Mouse (Mus musculus): ENCODE measurements around the gene Cabin1. TPM values are rescaled to one million over a fixed set of nuclear protein-coding genes. Genes with fewer than 3 reads are reported as not detected.

The Cabin1 gene
- total RNA-seq, 1 experiment from 2014 or later: 40.7 TPM

DNA sequence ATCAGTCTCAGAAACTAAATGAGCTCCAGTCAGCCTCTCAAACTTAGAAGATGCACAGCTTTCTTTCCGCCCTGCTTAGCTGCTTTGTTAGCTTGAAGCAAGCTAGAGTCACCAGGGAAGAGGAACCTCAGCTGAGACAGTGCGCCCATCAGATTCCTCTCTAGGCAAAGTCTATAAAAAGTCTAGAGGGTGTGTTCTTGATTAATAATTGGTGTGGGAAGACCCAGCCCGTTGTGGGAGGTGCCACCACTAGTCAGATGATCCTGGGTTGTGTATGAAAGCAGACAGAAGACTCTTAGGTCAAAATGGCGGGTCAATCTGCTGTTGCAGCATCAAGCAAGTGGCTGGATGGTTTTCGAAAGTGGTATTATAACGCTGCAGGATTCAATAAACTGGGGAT, 2.7 kb upstream of the Cabin1 start:
- DNase-seq: no peak

DNA sequence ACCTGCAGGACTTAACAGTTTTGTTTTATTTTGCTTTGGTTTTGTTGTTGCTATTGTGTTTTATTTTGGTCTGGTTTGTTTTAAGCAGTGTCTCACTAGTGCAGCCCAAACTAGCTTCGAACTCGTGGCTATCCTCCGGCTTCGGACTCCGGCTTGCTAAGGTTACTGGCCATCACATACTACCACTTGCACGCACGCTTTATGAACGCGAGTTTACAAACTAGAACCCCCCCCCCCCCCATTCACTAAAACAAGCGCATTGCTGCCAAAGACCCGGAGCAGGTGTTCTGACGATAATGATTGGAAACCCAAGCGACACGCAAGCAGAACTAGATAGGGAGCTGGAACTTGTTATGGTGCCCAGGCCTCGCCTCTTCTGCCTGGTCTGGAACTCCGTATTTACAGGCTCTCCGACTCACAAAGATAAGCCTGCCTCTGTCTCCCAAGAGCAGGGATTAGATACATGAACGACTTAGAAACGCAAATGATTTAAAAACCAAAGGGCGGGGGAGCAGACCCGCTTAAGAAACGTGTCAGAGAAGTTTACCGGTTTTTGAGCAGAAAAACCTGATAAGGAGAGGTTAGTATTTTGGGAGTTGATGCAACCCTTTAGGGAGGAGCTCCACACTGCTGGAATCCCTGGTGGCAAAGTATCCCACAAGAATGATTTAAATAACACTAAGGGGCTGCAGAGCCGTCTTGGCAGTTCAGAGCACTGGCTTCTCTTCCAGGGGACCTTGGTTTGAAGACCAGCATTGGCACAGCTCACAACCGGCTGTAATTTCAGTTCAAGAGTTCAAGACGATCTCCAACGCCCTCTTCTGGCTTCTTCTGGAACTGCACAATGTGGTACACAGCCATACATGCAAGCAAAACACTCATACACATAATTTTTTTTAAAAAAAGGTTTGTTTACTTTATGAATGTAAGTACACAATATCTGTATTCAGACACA, 655 bp upstream of the Cabin1 start:
- DNase-seq: peak; percentile 58

DNA sequence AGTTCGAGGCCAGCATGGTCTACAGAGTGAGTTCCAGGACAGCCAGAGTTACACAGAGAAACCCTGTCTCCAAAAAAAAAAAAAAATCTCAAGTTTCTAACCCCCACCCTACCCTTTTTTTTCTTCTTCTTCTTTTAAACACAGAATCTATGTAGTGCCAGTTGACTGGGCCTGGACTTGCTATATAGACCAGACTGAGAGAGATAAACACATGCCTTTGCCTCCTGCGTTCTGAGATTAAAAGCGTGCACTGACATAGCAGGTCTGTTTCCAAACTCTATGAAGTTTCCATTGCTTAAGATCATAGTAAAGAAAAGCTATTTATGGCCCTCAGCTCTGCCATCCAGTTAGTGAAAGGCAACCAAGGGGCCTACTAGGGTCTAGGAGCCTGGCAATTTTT, 1.7 kb downstream of the Cabin1 start:
- no peak for DNase-seq

DNA sequence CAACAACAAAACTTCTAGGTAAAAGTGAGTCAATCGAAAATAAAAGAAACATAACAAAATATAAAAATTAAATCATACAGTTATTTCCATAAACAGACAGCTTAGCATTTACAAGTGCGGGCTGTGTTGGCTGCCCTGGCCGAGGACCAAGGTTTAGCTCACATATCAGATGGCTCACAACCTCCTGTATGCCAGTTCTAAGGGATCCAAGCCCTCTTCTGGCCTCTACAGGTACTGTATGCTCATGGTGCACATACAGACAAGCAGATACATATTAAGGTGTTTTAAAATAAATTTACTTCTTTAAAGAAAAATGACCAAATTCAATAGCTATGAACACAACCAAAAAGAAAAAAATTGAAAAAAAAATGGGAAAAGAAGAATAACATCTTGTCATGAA, 3.8 kb downstream of the Cabin1 start:
- DNase-seq: no peak

DNA sequence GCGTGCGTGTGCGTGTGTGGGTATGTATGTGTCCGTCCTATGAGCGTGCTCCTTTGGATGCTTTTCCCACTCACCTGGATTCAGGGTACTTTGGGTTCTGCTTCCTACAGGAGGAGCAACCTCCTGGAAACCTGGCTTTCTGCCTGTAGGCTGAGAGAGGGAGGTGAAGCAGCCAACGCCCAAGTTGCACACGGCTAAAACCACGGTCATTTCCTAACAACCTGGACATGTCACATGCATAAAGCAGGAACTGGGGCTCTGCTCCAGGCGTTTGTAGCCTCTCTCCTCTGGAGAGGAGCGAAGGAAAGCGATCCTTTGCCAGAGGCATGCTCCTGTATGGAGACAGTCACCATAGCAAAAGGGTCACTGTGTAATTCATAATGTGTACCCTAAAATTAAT, 7.4 kb downstream of the Cabin1 start:
- DNase-seq: no peak

DNA sequence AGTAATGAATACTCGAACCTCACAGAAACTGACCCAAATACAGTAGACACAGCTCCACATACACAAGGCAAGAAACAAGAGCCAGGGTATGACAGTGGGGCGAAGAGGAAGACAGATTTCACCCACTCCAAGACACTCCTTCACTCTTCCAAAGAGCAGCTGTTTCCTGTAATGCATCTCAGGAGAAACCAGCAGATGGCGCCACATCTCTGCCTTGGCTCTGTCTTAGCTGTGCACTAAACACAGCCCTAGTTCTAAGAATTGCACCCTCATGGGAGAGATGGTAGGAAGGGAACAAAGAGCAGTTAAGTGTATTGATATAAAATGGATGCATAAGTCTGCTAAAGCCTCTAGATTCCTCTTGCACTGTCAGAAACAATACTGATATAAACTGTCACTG, 20.1 kb downstream of the Cabin1 start:
- DNase-seq: peak; percentile 80

DNA sequence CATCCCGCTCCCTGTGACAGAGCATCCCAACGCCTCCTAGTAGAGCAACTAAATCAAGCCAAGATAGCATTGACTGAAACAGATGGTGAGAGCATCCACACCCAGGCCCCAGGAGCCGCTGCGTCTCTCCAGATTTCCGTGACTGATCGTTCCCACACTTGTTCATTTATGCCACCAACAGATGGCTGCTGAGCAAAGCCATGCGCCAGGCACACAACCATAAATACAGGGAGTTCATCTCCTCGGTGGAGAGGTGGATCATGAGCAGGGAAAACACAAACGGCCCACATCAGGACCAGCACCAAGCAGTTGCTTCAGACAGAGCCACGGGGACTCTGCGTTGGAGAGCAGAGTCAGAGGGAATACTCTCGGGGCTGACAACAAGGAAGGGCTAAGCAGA, 20.8 kb downstream of the Cabin1 start:
- DNase-seq: no peak

DNA sequence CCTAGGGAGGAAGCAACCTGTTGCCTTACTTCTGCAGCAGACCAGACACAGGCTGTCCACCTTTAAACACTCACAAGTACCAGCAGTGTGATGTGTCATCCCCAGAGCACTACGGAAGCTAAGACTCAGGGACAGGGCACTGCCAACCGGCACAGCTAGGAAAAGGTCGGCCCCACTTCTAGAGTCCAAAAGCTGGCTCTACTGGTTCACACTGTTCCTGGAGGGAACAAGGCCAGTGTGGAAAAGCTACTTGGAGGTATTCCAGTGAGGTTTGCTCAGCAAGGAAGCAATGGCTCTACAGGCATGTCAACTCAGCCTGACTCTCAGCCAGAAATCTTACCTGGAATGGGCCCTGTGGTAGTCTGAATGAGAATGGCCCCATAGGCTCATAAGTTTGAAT, 23.3 kb downstream of the Cabin1 start:
- no peak for DNase-seq

DNA sequence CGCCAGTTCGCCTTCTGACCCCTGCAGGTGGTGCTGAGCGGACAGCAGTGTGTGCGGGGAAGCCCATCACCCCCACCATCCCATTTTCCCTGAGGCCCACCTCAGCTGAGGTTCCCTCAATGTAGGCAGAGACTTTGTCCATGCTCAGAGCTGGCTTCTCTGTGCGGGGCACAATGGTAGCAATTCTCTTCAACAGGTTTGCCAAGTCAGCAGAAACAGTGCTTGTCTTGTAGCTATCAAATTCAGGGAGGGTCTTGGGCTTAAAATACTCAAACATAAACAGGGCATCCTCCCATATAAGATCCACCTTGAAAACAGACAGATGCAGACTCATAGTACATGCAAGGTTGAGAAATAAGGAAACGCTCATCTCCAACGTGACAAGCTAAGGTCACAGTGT, 38.7 kb downstream of the Cabin1 start:
- DNase-seq: no peak

DNA sequence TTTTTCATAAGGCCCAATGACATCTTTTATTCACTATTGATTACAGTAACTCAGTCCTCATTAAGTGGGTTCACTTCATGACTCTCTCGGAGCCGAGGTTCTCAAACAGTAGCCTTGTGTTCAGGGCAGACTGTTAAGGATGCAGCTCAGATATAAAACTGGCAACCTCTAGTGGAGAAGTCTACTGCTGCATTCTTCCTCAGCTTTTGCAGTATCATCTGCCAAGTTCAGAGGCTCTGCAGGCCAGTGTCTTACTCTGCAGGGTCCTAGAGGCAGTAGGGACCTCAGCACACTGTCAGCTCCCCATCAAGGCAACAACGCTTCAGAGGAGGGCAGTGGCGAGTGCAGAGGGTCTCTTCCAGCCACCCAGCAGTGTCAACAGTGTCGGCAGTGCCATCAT, 43.9 kb downstream of the Cabin1 start:
- DNase-seq: no peak

DNA sequence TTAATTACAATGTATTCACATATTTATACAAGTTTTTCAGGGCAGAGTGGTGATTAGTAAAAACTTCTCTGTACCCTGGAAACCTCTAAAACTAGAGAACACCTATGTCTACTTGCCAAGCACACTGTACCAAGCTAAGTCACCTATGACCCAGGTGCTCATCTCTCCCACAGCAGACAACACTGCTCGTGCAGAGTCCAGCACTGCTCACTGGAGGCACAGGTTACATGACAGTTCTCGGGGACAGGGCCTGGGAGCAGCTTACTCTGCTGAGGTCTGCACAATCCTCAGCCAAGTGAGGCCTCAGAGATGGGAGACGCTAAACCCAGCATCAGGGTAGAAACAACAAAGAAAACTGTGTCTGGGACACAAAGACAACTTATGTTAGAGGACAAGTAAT, 49.3 kb downstream of the Cabin1 start:
- no peak for DNase-seq

DNA sequence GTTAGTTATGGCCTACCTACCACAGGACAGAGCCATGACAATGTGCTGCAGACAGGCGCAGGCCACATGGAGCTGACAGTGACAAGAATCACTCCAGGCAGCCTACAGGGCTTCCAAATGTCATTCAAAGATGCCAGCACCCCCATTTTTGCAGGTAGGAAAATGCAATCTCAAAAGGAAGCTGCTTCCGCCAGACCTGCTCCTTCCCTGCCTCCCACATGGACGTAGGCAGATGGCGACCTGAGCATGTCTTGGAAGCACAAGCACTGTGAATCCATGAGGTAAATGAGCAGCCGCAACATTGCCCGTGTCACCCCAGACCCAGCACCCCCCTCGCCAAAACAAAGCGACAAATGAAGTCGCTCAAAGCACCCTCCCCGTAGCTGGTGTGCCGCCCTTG, 51.1 kb downstream of the Cabin1 start:
- DNase-seq: no peak

DNA sequence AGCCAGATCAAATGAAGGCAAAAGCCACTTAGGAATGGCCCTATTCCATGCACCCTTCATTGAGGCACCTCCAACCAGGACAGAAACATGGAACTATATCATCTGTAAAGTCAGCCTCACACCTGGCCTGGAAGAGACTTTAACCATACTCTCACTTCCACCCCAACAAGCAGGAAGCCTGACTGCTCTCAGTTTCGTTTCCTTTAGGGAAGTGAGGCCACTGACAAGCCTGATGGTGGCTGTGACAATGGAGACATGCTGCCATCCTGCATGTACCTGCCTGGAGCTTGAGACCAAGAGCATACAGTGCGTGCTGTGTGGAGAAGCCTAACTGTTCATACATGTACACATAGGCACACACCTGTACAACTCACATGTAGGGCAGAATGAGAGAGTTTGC, 53.9 kb downstream of the Cabin1 start:
- no peak for DNase-seq

DNA sequence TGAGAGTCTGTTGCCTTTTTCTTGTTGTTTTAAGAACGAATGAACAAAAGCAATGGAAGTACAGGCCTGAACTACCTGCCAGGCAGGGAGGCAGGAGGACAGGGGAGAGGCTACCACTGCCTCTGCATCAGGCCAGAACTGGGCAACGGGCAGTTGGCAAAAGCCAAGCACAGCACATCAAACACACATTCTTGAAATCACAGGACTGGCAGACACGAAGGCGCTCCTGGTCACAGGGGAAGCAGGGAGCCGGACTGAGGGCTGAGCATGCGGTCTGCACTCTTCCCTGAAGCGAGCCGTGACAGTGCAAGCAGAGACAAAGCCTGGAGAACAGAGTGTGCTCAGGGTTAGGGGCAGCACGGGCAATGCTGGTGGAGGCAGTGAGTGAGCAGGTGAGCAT, 54.9 kb downstream of the Cabin1 start:
- no peak for DNase-seq

DNA sequence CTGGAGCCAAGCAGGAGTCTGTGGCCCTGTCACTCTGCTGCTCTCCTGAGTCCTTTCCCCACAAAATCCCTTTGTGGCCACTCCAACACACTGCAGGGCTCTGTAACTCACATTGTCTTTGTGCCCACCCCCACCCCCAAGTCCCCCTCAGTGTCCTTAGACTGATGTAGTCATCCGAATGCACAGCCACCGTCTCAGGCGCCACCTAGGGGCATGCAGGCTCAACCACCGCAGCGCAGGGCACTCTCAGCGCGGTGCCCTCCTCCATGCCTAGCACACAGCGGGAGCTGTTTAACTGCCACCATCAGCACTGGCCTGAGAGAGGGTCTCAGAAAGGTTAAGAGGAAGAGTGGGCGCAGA, 55.5 kb downstream of the Cabin1 start:
- DNase-seq: peak; percentile 32

DNA sequence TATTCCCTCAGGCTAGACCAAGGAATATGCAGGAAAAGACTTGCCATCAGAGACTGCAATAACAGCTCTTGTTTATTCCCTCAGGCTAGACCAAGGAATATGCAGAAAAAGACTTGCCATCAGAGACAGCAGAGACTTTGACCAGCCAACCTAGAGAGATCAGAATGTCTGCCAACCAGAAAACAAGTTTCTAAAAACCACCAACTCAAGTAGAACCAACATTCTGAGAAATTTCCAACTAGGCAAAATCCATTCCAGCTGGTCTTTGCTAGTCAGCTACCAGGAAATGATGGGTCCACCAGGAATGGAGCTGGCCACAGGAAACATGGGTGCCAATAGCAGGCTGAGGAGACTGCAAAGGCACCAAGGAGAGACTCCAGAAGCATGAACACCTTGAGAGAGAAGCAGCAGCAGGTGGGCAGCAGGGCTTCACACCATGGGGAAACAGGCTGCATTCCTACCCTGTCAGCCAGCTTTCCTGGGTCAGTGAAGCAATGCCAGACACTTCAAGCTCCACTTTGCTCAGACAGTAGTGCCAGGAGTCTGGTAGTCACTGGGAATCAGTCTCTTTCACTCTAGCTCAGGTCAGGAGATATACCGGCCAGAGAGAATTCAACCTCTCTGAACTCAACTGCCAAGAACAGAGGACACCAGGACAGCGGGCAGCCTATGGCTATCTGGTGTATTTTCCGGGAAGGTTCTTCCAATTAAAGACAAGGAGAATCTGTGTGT, 56.1 kb downstream of the Cabin1 start:
- no peak for DNase-seq

DNA sequence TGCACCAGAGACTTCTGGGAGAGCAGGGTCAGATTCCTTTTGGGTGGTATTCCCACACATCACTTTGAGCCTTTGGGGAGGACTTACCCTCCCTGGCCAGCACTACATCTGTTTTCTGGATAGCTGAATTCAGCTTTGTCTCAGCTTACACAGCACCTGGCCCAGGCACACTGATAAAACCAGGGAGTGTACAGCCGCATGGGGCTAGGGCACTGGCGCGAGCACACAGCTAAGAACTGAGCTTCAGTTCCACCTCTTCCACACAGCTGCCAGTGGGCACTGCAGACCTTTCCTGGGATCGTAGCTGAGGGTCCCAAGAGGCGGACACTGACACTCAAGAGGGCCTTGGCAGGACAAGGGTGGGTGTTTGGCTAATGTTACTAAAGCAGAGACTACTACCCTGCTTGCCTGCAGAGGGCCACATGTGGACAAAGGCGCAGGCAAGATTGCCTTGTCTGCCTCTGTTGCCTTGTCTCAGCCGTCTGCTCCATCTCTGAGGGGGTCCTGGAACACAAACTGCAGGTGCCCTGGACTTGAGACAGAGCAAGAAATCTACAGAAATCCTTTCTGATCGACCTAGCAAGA, 57.4 kb downstream of the Cabin1 start:
- DNase-seq: no peak

DNA sequence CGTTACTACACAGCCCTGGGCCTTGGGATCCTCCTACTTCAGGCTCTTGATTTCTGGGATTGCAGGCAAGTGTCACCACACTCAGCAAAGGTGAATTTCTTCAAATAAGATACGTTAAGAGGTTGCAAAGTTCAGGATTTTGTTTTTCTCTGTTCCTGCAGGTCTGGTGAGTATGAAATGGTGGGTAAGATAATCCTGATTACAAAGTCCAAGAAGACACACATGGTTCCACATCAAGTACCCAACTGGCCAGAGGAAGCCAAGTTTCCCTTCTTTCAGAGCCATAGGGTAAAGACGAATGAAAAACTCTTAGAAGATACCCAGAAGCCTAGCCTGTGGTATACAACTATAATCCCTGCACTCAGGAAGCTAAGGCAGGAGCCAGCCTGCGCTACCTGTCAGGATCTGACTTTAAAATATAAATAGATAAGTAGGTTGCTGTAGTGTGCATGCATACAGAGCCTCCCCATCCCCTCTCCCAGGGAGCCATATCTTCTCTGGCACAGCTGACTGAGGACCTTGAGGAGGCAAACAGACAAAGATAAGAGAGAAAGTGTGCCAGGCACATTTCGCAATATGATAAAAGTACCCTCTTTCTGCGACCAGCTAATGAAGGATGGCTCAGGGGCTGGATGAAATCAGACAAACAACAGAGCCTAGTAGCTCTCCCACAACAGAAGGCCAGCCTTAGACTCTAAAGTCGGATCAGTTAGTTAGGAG, 58.3 kb downstream of the Cabin1 start:
- no peak for DNase-seq

DNA sequence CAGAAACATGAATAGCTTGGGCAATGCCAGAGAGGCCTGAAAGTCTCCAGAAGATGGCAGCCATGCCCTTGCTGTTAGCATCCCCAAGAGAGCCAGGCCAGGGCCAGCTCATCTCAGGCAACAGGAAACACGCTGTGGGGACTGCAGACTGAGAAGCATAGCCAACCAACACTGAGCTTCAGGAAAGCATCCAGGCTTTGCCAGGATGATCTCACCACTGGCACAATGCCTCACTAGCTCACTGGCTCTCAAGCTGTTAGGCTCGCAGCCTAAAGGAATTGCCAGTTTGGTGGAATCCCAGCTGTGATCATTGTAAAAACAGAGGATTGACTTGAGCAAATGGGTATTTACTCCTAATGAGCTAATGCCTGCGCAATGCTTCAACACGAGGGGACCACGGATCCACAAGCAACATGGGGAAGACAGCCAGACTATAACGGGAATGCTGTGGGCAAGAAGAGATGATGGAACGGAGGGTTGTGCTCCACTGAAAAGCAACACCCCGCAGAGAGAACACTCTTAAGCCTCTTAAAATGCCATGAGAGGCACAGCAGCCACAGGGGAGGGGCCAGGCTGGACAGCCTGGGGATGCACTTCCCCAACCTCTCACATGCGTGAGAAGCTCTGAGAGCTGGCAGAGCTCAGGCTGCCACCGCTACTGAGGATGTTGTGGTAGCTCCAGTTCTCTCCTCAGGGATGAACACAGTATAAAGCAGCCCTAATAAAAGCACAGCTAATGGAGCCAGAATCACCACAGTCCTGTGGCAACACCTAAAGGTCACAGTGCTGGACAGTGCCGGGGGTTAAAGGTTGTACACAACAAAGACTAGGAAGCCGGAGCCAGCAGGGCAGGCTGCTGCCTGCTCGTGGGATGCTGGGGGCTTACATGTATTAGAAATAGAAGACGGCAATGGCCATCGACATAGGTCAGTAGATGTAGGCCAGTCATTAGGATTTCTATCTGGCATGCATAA, 59.6 kb downstream of the Cabin1 start:
- DNase-seq: peak; percentile 87

DNA sequence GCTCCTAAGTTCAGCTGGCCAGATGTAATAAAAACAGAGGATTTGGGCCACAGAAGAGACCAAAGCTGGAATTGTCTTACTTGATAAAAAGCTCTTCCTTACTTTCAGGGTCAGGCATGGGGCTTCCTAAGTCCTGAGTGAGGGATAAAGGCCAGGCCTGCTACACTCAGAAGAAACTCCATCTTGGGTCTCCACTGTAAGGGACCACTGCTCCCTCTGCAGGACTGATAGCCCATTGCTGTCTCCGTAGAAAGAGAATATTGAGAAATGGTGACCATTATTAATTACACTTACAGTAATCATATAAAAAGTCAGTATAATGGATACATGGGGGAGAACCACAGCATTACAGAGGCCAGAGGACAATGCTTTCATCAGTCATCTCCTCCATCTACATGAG, 60.6 kb downstream of the Cabin1 start:
- DNase-seq: no peak

DNA sequence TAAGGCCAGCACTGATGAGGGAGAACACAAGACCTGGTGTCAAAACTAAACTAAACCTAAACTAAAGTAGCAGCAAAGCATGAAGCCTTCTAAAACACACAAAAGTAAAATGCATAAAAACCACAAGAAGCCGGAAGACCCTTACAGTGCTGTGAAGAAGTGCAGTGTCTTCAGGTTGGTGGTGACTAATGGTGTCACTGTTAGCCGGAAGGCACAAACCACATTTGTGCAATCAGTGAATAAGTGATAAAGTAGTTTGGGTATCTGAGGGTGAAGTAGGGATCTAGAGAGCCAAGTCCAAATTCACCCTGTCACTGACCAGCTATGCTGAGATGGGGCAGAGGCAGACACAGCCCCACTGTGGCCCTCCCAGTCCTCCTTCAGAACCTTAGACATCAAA, 61.6 kb downstream of the Cabin1 start:
- no peak for DNase-seq

DNA sequence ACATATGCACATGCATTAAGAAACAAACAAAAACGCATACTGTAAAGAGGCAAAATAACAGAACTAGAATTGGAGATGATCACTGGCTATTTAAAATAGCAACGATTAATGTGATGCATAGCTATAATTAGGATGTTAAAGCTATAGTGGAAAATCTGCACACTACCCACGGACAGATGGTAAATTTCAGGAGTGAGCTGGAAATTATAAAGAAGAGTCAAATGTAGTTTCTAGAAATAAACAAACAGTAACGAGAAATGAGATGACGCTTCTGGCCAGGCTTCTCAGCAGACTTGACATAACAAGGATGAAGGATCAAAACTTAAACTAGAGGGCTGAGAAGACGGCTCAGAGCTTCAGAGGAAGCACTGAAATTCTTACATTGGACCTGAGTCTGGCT, 62.9 kb downstream of the Cabin1 start:
- DNase-seq: no peak
